Mouse (Mus musculus) urinary bladder, adult 18-20 months (tissue): Measurements from ENCODE around the gene Asb5.
"Not testable (repeated sequence)": the region's sequence is repeated elsewhere in the genome, so short reads cannot be mapped to it uniquely, and the experiment has no call there.

Experiments
- DNase-seq, 2 experiments: peaks; one replicate each; pipeline ENCODE4 v3.0.0; 2022; ENCODE audit warnings: low spot score in 2 of 2, mixed read lengths in 2 of 2

The Asb5 gene

GRCm38 (mm10) chr8:54537285-54537684 lies 7.9 kb downstream of the Asb5 start:
- DNase-seq: no peak

- no peak for DNase-seq
Observed at GRCm38 (mm10) chr8:54541331-54541730, 12.0 kb downstream of the Asb5 start.

GRCm38 (mm10) chr8:54548383-54548782 lies 19.0 kb downstream of the Asb5 start:
- no peak for DNase-seq

- no peak for DNase-seq
Observed at GRCm38 (mm10) chr8:54550026-54550574, 20.7 kb downstream of the Asb5 start.

GRCm38 (mm10) chr8:54554921-54555320 lies 25.5 kb downstream of the Asb5 start:
- no peak for DNase-seq

- no peak for DNase-seq
Observed at GRCm38 (mm10) chr8:54562137-54562536, 32.8 kb downstream of the Asb5 start.

- no peak for DNase-seq
Observed at GRCm38 (mm10) chr8:54565181-54565580, 35.8 kb downstream of the Asb5 start.

- DNase-seq: no peak
Observed at GRCm38 (mm10) chr8:54565603-54566260, 36.4 kb downstream of the Asb5 start.

- DNase-seq: no peak
Observed at GRCm38 (mm10) chr8:54567168-54567567, 37.8 kb downstream of the Asb5 start.

- DNase-seq: no peak
Observed at GRCm38 (mm10) chr8:54570618-54571609, 41.5 kb downstream of the Asb5 start.

GRCm38 (mm10) chr8:54581436-54581835 lies 52.1 kb downstream of the Asb5 start:
- DNase-seq: no peak

GRCm38 (mm10) chr8:54582886-54583285 lies 53.5 kb downstream of the Asb5 start:
- no peak for DNase-seq

- no peak for DNase-seq
Observed at GRCm38 (mm10) chr8:54594634-54595033, 65.3 kb downstream of the Asb5 start.

- no peak for DNase-seq
Observed at GRCm38 (mm10) chr8:54596051-54596450, 66.7 kb downstream of the Asb5 start.

- DNase-seq: no peak
Observed at GRCm38 (mm10) chr8:54596940-54597339, 67.6 kb downstream of the Asb5 start.

GRCm38 (mm10) chr8:54597386-54597785 lies 68.0 kb downstream of the Asb5 start:
- no peak for DNase-seq

- peak in 1 of 2 experiments; percentile 1 for DNase-seq
Observed at GRCm38 (mm10) chr8:54600671-54601251, 71.4 kb downstream of the Asb5 start, which contains the start of gene Spata4. Gene Spata4 (plus strand): TSS chr8:54600781.

GRCm38 (mm10) chr8:54603440-54603839 lies 74.1 kb downstream of the Asb5 start:
- no peak for DNase-seq

GRCm38 (mm10) chr8:54609336-54609735 lies 80.0 kb downstream of the Asb5 start:
- no peak for DNase-seq

GRCm38 (mm10) chr8:54610238-54610637 lies 80.9 kb downstream of the Asb5 start:
- peak in 1 of 2 experiments; percentile 25 for DNase-seq

GRCm38 (mm10) chr8:54616710-54617109 lies 87.3 kb downstream of the Asb5 start:
- not testable (repeated sequence) for DNase-seq
